Mouse (Mus musculus): ENCODE results near the gene 4932438A13Rik.

DNA sequence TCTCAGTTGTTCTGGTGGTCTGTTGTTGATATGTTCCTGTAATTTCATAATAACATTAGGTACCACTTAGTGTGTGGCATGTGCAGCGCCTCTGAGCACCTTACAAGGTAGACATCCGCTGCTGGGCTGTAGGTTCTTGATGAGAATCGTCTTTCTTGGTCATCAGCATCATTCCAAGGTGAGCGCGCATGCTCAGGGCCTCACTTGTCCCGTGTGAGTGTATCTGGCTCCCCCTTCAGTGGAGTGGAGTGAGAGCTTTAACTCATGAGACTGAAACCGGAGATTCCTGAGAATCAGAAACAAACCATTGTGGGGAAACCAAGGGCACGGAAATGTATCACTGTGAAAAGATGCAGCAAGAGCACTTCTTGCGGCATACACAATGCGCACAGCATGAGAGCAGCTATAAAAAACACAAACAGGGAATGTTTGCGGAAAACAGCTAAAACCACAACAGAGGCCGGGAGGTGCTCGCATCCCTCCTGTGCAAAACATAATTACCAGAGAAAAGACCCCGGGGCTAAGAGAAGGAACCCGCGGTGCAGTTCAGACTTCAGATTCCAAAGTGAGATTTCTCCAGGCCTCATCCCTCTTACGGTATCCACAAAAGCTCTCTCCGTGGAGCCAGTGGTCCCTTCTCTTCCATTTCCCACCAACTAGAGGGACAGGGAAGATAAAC, 27.2 kb upstream of the 4932438A13Rik start:
- TF ChIP-seq CTCF (IDR thresholded peaks at IDR 0.05; ENCODE audit: insufficient read depth, low read length) (no peak; the same call in 1 of the 2 replicates), POLR2A (IDR thresholded peaks at IDR 0.05; ENCODE audit: borderline replicate concordance, extremely low read depth, low read depth, low read length) (no peak)
